Mouse (Mus musculus) C2C12 (cell line): Measurements from ENCODE around the gene Cyp26c1. TPM values are rescaled to one million over a fixed set of nuclear protein-coding genes. Genes with fewer than 3 reads are reported as not detected.

Experiments used
- H3K27me3 ChIP-seq: one replicate; pipeline ENCODE4 v1.6.1; 2011; ENCODE audit not compliant: control insufficient read depth, insufficient read depth, insufficient read length
- H3K36me3 ChIP-seq: one replicate; pipeline ENCODE4 v1.6.1; 2011; ENCODE audit not compliant: control insufficient read depth, insufficient read depth
- H3K4me3 ChIP-seq: one replicate; pipeline ENCODE4 v1.5.1; 2011; ENCODE audit warnings: mild to moderate bottlenecking, control low read depth; ENCODE audit not compliant: poor library complexity, insufficient read depth, severe bottlenecking
- H3K79me2 ChIP-seq: one replicate; pipeline ENCODE4 v1.6.1; 2011; ENCODE audit not compliant: control insufficient read depth, insufficient read depth
- H3K79me3 ChIP-seq: one replicate; pipeline ENCODE4 v1.6.1; 2011; ENCODE audit warnings: low read depth, control low read depth
- H3ac ChIP-seq: one replicate; pipeline ENCODE3; 2011; ENCODE audit warnings: low read depth; ENCODE audit not compliant: control insufficient read depth, insufficient read length
- CEBPB ChIP-seq: IDR thresholded peaks from one replicate; pipeline ENCODE4 v1.6.1; 2011; ENCODE audit warnings: low read depth, mild to moderate bottlenecking, control low read depth, moderate library complexity
- CTCF ChIP-seq: IDR thresholded peaks from one replicate; pipeline ENCODE4 v1.5.1; 2011; ENCODE audit not compliant: control insufficient read depth, insufficient read depth, insufficient read length
- FOSL1 ChIP-seq: IDR thresholded peaks from one replicate; pipeline ENCODE4 v1.8.0; 2011; ENCODE audit warnings: mild to moderate bottlenecking, low read length; ENCODE audit not compliant: poor library complexity, insufficient read depth, severe bottlenecking
- MAX ChIP-seq: IDR thresholded peaks from one replicate; pipeline ENCODE4 v1.6.1; 2011; ENCODE audit warnings: mild to moderate bottlenecking, control low read depth
- MYOD1 ChIP-seq: IDR thresholded peaks from one replicate; pipeline ENCODE4 v1.6.1; 2011; ENCODE audit warnings: low read depth; ENCODE audit not compliant: control insufficient read depth, insufficient read length
- MYOG ChIP-seq: IDR thresholded peaks from one replicate; pipeline ENCODE4 v1.6.1; 2011; ENCODE audit not compliant: control insufficient read depth, insufficient read length; ENCODE audit errors: extremely low read depth
- USF1 ChIP-seq: IDR thresholded peaks from one replicate; pipeline ENCODE4 v1.6.1; 2011; ENCODE audit warnings: low read depth, mild to moderate bottlenecking, control low read depth, moderate library complexity
- long read RNA-seq, 2 experiments: library from polyadenylated mRNA; unstranded; transcript quantifications; one replicate each; pipeline ENCODE4 v2.0.0; 2019 to 2020
- polyA plus RNA-seq: library from polyadenylated mRNA; unstranded; fragments of >200 nt; fragmentation: generic; extraction: Trizol; gene quantifications from one replicate; pipeline ENCODE4 v1.2.1, GENCODE M21; 2012; ENCODE audit warnings: missing spikeins

The Cyp26c1 gene
- 0.05 TPM for polyA plus RNA-seq
- long read RNA-seq, experiment 1 = 0 reads
- long read RNA-seq, experiment 2 = 0 reads

- H3K36me3 ChIP-seq = no peaks in the 10 kb centered on the region
- no peak within 1 kb of the TSS for H3ac ChIP-seq
- TF ChIP-seq CEBPB (no peak), CTCF (no peak), MYOD1 (no peak), FOSL1 (no peak)
- no peak within 1 kb of the TSS for H3K4me3 ChIP-seq
- no peaks in the 10 kb centered on the region for H3K79me3 ChIP-seq
- H3K79me2 ChIP-seq = no peaks in the 10 kb centered on the region
- no peaks in the 10 kb centered on the region for H3K27me3 ChIP-seq
These were observed at the start of gene Cyp26c1 for GRCm38 (mm10) chr19:37685281-37685680. Gene Cyp26c1, plus strand, starts transcription at chr19:37685581.

GRCm38 (mm10) chr19:37647994-37648393, 37.4 kb upstream of the Cyp26c1 start:
- no peaks in the 10 kb centered on the region for H3K79me3 ChIP-seq
- H3K79me2 ChIP-seq = no peaks in the 10 kb centered on the region
- TF ChIP-seq USF1 (no peak), FOSL1 (no peak), MYOD1 (no peak), MAX (no peak), MYOG (no peak), CTCF (no peak), CEBPB (no peak)
- no peaks in the 10 kb centered on the region for H3K27me3 ChIP-seq
- H3ac ChIP-seq = no peak overlapping the region
- H3K36me3 ChIP-seq = no peaks in the 10 kb centered on the region
- H3K4me3 ChIP-seq = no peak overlapping the region

- Histone ChIP-seq H3K79me2 (no peaks in the 10 kb centered on the region), H3K36me3 (no peaks in the 10 kb centered on the region), H3K27me3 (no peaks in the 10 kb centered on the region), H3ac (no peak overlapping the region), H3K79me3 (no peaks in the 10 kb centered on the region), H3K4me3 (no peak overlapping the region)
- TF ChIP-seq MAX = no peak
- TF ChIP-seq CEBPB = no peak
- no peak for TF ChIP-seq USF1
These were observed 34.9 kb upstream of the Cyp26c1 start for GRCm38 (mm10) chr19:37650526-37650925.

GRCm38 (mm10) chr19:37654012-37654411, 31.4 kb upstream of the Cyp26c1 start:
- Histone ChIP-seq H3K4me3 (no peak overlapping the region), H3K79me2 (no peaks in the 10 kb centered on the region), H3K79me3 (no peaks in the 10 kb centered on the region), H3K36me3 (no peaks in the 10 kb centered on the region), H3K27me3 (no peaks in the 10 kb centered on the region), H3ac (no peak overlapping the region)
- TF ChIP-seq CTCF = no peak
- TF ChIP-seq FOSL1 = no peak
- no peak for TF ChIP-seq MAX
- no peak for TF ChIP-seq USF1
- no peak for TF ChIP-seq CEBPB
- TF ChIP-seq MYOG = no peak
- TF ChIP-seq MYOD1 = no peak

- H3K79me3 ChIP-seq = no peaks in the 10 kb centered on the region
- H3K79me2 ChIP-seq = no peaks in the 10 kb centered on the region
- TF ChIP-seq MYOD1 = no peak
- TF ChIP-seq MYOG = no peak
- TF ChIP-seq USF1 = no peak
- TF ChIP-seq FOSL1 = no peak
- TF ChIP-seq MAX = no peak
- TF ChIP-seq CTCF = no peak
- TF ChIP-seq CEBPB = no peak
- H3K27me3 ChIP-seq = no peaks in the 10 kb centered on the region
- no peak overlapping the region for H3K4me3 ChIP-seq
- no peaks in the 10 kb centered on the region for H3K36me3 ChIP-seq
- no peak overlapping the region for H3ac ChIP-seq
These were observed 28.9 kb upstream of the Cyp26c1 start for GRCm38 (mm10) chr19:37656441-37656840.

GRCm38 (mm10) chr19:37665256-37665655, 20.1 kb upstream of the Cyp26c1 start:
- Histone ChIP-seq H3K79me3 (no peaks in the 10 kb centered on the region), H3K27me3 (no peaks in the 10 kb centered on the region), H3K4me3 (no peak overlapping the region), H3K79me2 (no peaks in the 10 kb centered on the region), H3ac (no peak overlapping the region), H3K36me3 (no peaks in the 10 kb centered on the region)
- TF ChIP-seq FOSL1 (no peak), MYOD1 (no peak)
